Mouse (Mus musculus) macrophage (primary cell): ENCODE measurements around the gene Ndufaf7. TPM values are rescaled to one million over a fixed set of nuclear protein-coding genes. Genes with fewer than 3 reads are reported as not detected.

Experiments used
- H3K27ac ChIP-seq: fragments of 350-480 bp; formaldehyde crosslinking; 2 replicates; pipeline ENCODE4 v1.9.0; 2021
- H3K36me3 ChIP-seq: fragments of 350-480 bp; formaldehyde crosslinking; 2 replicates; pipeline ENCODE4 v1.9.0; 2021; ENCODE audit errors: inconsistent target
- H3K4me3 ChIP-seq: fragments of 350-480 bp; formaldehyde crosslinking; 2 replicates; pipeline ENCODE4 v1.9.0; 2021; ENCODE audit errors: inconsistent target
- H3K79me2 ChIP-seq: fragments of 350-480 bp; formaldehyde crosslinking; 2 replicates; pipeline ENCODE4 v1.9.0; 2021; ENCODE audit errors: inconsistent target
- WGBS: methylation state at CpG from one replicate; pipeline ENCODE4 v1.1.7; 2026; ENCODE audit warnings: inconsistent platforms; ENCODE audit not compliant: missing documents; 5-methylcytosine and 5-hydroxymethylcytosine counted together
- polyA plus RNA-seq: library from polyadenylated mRNA; stranded (reverse); fragments of 250-400 nt; gene quantifications from 3 replicates; pipeline ENCODE4 v1.2.4, GENCODE M21; 2018; ENCODE audit warnings: inconsistent platforms

The Ndufaf7 gene
- polyA plus RNA-seq, 1 experiment from 2014 or later: 8.5 TPM

DNA sequence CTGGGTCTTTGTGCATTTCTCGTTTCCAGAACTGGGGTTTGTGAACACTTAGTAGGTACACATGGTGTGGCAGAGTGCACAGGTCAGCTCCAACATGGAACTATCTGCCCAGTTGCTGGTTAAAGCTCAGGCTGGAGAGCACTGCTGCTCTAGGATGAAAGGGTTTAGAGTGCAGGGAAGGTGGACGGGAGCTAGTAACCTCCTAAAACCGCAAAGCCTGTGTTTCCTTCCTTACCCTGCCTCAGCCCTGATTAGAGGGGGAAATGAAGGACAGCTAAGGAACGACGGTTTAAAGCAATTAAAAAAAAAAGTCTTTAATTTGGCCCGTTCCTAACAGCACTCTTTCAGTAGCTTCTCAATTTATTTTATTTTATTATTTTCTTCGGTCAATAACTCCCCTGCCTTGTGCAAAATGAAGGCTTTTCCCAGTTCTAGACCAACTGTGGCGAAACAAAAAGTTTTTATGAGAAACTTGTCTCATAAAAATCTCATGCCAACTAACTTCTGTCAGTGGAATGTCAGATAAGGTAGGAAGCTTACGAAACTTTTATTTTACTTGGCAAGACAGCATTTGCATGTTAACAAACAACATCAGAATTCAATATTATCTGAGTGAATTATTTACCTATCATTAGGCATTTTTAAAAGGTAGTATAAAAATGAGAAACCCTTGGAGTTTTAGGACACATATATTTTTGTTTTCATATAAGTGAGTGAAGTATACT lies 55.5 kb downstream of the Ndufaf7 start:
- H3K79me2 ChIP-seq: peaks cover 92% of the 10 kb centered on the region
- no peak overlapping the region for H3K27ac ChIP-seq
- H3K4me3 ChIP-seq: no peak overlapping the region
- no peaks in the 10 kb centered on the region for H3K36me3 ChIP-seq
- WGBS: 34% methylated on average over 7 of the region's 9 CpGs

GRCm38 (mm10) chr17:78993670-78994069 lies 56.7 kb downstream of the Ndufaf7 start:
- Histone ChIP-seq H3K79me2 (peaks cover 92% of the 10 kb centered on the region), H3K27ac (no peak overlapping the region), H3K36me3 (no peaks in the 10 kb centered on the region), H3K4me3 (no peak overlapping the region)
- 100% methylated on average over 1 of the region's 2 CpGs for WGBS

GRCm38 (mm10) chr17:78994382-78994781 lies 57.4 kb downstream of the Ndufaf7 start:
- Histone ChIP-seq H3K4me3 (no peak overlapping the region), H3K36me3 (no peaks in the 10 kb centered on the region), H3K79me2 (peaks cover 90% of the 10 kb centered on the region), H3K27ac (no peak overlapping the region)
- WGBS: 87% methylated on average over 8 of the region's 8 CpGs

GRCm38 (mm10) chr17:78994931-78995820 lies 58.2 kb downstream of the Ndufaf7 start:
- H3K36me3 ChIP-seq: no peaks in the 10 kb centered on the region
- no peak overlapping the region for H3K27ac ChIP-seq
- H3K79me2 ChIP-seq: peaks cover 83% of the 10 kb centered on the region
- 32% methylated on average over 9 of the region's 9 CpGs for WGBS
- H3K4me3 ChIP-seq: no peak overlapping the region

Other genes starting within 250 kb of the Ndufaf7 start
- 16.5 to 21.0 TPM (median 18.8 TPM) in 3 replicates for gene Strn, start 199.9 kb upstream of the Ndufaf7 start, polyA plus RNA-seq
- gene Heatr5b, start 101.8 kb upstream of the Ndufaf7 start, polyA plus RNA-seq: 23.6 to 28.1 TPM (median 25.0 TPM) in 3 replicates
- 24.8 to 51.5 TPM (median 31.8 TPM) in 3 replicates for gene Gpatch11, start 101.6 kb upstream of the Ndufaf7 start, polyA plus RNA-seq
- 65.5 to 81.5 TPM (median 75.6 TPM) in 3 replicates for gene Eif2ak2, start 54.6 kb upstream of the Ndufaf7 start, polyA plus RNA-seq
- gene Sult6b1, start 30.1 kb upstream of the Ndufaf7 start, polyA plus RNA-seq: not detected in 3 replicates
- 39.4 to 58.3 TPM (median 45.7 TPM) in 3 replicates for gene Cebpzos, start 20.6 kb upstream of the Ndufaf7 start, polyA plus RNA-seq
- 14.3 to 26.7 TPM (median 23.4 TPM) in 3 replicates for gene Cebpz, start 70 bp upstream of the Ndufaf7 start, polyA plus RNA-seq
- gene Prkd3, start 83.7 kb downstream of the Ndufaf7 start, polyA plus RNA-seq: 12.4 to 15.5 TPM (median 13.1 TPM) in 3 replicates
- 6.4 to 28.5 TPM (median 11.2 TPM) in 3 replicates for gene Qpct, start 114.8 kb downstream of the Ndufaf7 start, polyA plus RNA-seq